Mouse (Mus musculus): ENCODE data around the gene H2-Oa.
"Not testable (repeated sequence)": the region's sequence is repeated elsewhere in the genome, so short reads cannot be mapped to it uniquely, and the experiment has no call there.

H2-Oa gene

GRCm38 (mm10) chr17:34143461-34143860, 51.3 kb downstream of the H2-Oa start:
- no peak for DNase-seq (ENCODE audit: low read depth)

- not testable (repeated sequence) for DNase-seq (ENCODE audit: low read depth)
Observed at GRCm38 (mm10) chr17:34144221-34144620, 52.1 kb downstream of the H2-Oa start.

All from naive thymus-derived CD4-positive, alpha-beta T cell, adult 2 months (primary cell).